Mouse (Mus musculus): ENCODE data around the gene Psg18.
"Not testable (repeated sequence)": the region's sequence is repeated elsewhere in the genome, so short reads cannot be mapped to it uniquely, and the experiment has no call there.

The Psg18 gene

GRCm38 (mm10) chr7:18354909-18355308 is at the start of gene Psg18:
Gene Psg18 (minus strand): TSS chr7:18355009.
- in situ Hi-C loops (cut with MboI), result not testable (repeated sequence)

GRCm38 (mm10) chr7:18403407-18403806 is 48.6 kb upstream of the Psg18 start:
- in situ Hi-C loops (cut with MboI), result no loop called here

GRCm38 (mm10) chr7:18402527-18403237 is 47.9 kb upstream of the Psg18 start:
- in situ Hi-C loops (cut with MboI), result no loop called here

GRCm38 (mm10) chr7:18391483-18391882 is 36.7 kb upstream of the Psg18 start:
- in situ Hi-C loops (cut with MboI), result not testable (repeated sequence)

- in situ Hi-C loops (cut with MboI), result no loop called here
Measured at GRCm38 (mm10) chr7:18378295-18378694, 23.5 kb upstream of the Psg18 start.

GRCm38 (mm10) chr7:18335411-18335810 is 19.4 kb downstream of the Psg18 start:
- in situ Hi-C loops (cut with MboI), result not testable (repeated sequence)
